Mouse (Mus musculus) lung, postnatal 25 days (tissue): ENCODE measurements around the gene 6430571L13Rik.

Source experiments
- DNase-seq: peaks from one replicate; pipeline ENCODE4 v3.0.0; 2022; ENCODE audit warnings: low spot score

6430571L13Rik gene

GRCm38 (mm10) chr9:107307099-107307872 is 33.1 kb upstream of the 6430571L13Rik start:
- no peak for DNase-seq

- DNase-seq, result peak; percentile 86
Observed at GRCm38 (mm10) chr9:107307886-107308285, 32.5 kb upstream of the 6430571L13Rik start.

GRCm38 (mm10) chr9:107308346-107309000 is 31.9 kb upstream of the 6430571L13Rik start:
- no peak for DNase-seq

GRCm38 (mm10) chr9:107309171-107309570 is 31.2 kb upstream of the 6430571L13Rik start:
- DNase-seq, result no peak

GRCm38 (mm10) chr9:107309600-107309999 is 30.8 kb upstream of the 6430571L13Rik start:
- no peak for DNase-seq

GRCm38 (mm10) chr9:107312811-107313584 is 27.4 kb upstream of the 6430571L13Rik start:
- DNase-seq, result no peak

GRCm38 (mm10) chr9:107313926-107314325 is 26.5 kb upstream of the 6430571L13Rik start:
- no peak for DNase-seq

- no peak for DNase-seq
Observed at GRCm38 (mm10) chr9:107315791-107316190, 24.6 kb upstream of the 6430571L13Rik start.

- DNase-seq, result peak; percentile 52
Observed at GRCm38 (mm10) chr9:107322461-107323050, 17.8 kb upstream of the 6430571L13Rik start.

- DNase-seq, result peak; percentile 86
Observed at GRCm38 (mm10) chr9:107323558-107323957, 16.8 kb upstream of the 6430571L13Rik start.

- no peak for DNase-seq
Observed at GRCm38 (mm10) chr9:107324799-107325561, 15.4 kb upstream of the 6430571L13Rik start.

GRCm38 (mm10) chr9:107325904-107326303 is 14.5 kb upstream of the 6430571L13Rik start:
- DNase-seq, result peak; percentile 65

GRCm38 (mm10) chr9:107327879-107328620 is 12.4 kb upstream of the 6430571L13Rik start:
- peak; percentile 86 for DNase-seq

GRCm38 (mm10) chr9:107330791-107331190 is 9.6 kb upstream of the 6430571L13Rik start:
- DNase-seq, result no peak

- no peak for DNase-seq
Observed at GRCm38 (mm10) chr9:107333686-107334085, 6.7 kb upstream of the 6430571L13Rik start.

- peak; percentile 21 for DNase-seq
Observed at GRCm38 (mm10) chr9:107334356-107334755, 6.0 kb upstream of the 6430571L13Rik start.

GRCm38 (mm10) chr9:107335046-107335445 is 5.4 kb upstream of the 6430571L13Rik start:
- DNase-seq, result no peak

GRCm38 (mm10) chr9:107335909-107336308 is 4.5 kb upstream of the 6430571L13Rik start:
- DNase-seq, result peak; percentile 77

GRCm38 (mm10) chr9:107336386-107336785 is 4.0 kb upstream of the 6430571L13Rik start:
- DNase-seq, result no peak

GRCm38 (mm10) chr9:107338172-107338883 is 2.1 kb upstream of the 6430571L13Rik start, which contains the start of gene Hemk1:
Hemk1 (minus strand) TSS chr9:107338350.
- DNase-seq, result peak; percentile 77
